Mouse (Mus musculus): Measurements from ENCODE around the gene Galnt4.
"Not testable (repeated sequence)": the region's sequence is repeated elsewhere in the genome, so short reads cannot be mapped to it uniquely, and the experiment has no call there.

The Galnt4 gene

DNA sequence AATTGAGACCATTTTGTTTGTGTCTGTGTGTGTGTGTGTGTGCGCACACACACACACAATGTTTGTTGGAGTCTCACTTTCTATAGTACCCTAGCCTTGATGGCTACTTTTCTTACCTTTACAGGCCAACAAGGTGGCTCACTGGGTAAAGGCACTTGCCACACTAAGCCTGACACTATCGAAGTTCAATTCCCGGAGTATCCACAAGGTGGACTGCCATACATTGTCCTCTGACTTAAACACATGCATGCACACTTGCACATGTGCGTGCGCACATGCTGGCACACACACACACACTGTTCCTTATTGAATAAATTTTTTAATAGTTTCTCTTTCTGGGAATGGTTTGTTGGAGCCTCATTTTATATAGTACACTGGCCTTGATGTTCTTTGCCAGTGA is 48.8 kb downstream of the Galnt4 start:
- DNase-seq (ENCODE audit: low spot score in 2 of 2): no peak

DNA sequence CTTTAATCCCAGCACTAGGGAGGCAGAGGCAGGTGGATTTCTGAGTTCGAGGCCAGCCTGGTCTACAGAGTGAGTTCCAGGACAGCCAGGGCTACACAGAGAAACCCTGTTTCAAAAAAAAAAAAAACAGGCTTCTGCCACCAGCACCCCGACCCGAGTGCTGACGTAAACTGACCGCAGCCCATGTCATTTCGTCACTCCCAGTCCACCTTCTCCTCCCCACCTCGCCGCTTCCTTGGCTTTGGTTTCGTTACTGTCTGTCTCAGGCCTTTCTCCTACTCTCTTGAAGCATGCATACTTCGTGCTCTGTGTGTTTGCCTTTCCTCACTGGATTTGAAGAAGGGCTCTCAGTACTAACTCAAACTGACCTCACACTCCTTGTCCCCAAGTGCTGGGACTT is 49.7 kb downstream of the Galnt4 start:
- not testable (repeated sequence) for DNase-seq (ENCODE audit: low spot score in 2 of 2)

DNA sequence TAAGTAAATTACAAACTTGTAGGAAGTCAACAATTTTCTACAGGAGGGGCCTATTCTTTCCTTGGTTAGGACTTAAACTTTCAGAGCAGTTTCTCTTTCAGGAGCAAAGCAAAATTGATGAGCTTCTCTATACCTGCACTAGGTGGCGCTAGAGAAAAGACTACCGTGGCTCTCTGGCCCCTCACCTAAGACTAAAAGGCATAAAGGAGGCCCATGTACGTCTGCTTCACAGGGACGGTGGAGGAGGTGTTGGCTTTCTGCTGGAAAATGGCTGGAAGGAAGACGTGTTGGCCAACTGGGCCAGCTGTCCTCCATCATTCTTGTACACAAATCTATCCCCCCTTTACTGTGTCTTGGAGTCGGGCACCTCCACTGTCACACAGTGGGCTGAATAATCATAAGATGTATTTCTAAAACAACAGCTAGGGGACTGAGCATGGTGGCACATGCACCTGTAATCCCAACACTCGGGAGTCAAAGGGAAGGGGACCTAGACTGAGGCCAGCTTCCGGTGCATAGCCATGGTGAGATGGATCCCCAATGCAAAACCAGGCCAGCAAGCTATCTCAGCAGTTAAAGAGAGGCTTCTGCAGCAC is 54.1 kb downstream of the Galnt4 start:
- DNase-seq (ENCODE audit: low spot score in 2 of 2): no peak

Measured in spleen, postnatal 4 days (tissue).